Mouse (Mus musculus): Measurements from ENCODE around the gene Ggnbp2. TPM values are rescaled to one million over a fixed set of nuclear protein-coding genes. Genes with fewer than 3 reads are reported as not detected.
"Not testable (repeated sequence)": the region's sequence is repeated elsewhere in the genome, so short reads cannot be mapped to it uniquely, and the experiment has no call there.

The Ggnbp2 gene
- polyA plus RNA-seq, 1 experiment, result 42.2 TPM

DNA sequence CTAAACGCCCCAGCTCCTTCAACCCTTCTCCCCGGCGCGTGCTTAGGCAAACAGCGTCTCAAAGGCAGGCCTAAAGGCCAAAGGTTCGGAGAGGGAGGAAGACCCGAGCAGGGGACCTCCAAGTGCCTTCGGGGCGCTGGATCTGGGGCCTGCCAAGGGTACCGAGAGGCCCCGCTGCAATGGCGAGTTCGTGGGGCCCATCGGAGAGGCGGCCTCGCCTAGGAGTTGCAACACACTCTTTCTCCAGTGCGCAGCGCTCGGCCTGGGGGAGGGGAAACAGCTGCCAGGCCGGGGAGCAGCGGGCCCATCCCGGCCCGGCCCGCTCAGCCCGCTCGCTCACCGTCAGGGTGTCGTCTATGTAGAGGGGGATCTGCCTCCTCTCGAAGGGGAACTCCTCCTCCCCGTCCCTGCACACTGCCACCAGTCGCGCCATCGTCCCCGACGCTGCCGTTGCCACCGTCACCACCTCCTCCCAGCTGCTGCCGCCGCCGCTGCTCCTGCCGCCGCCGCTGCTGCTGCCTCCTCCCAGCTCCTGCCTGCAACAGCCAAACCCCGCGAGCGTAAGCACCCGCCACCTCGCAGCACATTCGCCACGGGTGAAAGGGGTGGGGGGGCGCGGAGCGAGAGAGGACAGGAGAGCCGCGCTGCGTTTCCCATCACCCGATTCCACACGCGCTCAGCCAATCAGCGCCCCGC is 932 bp downstream of the Ggnbp2 start:
- Histone ChIP-seq H3K4me3 (replicated peaks; ENCODE audit: extremely low read depth, low read depth, low read length) (peak overlapping the region; percentile 94), H3K4me1 (ENCODE audit: control insufficient read depth, insufficient read depth, low read length) (peaks cover 8% of the 10 kb centered on the region)
- peak; percentile 85 for DNase-seq
- TF ChIP-seq CTCF (IDR thresholded peaks at IDR 0.05; ENCODE audit: insufficient read depth, low read length) (no peak), POLR2A (IDR thresholded peaks at IDR 0.05; ENCODE audit: borderline replicate concordance, extremely low read depth, low read depth, low read length) (peak; percentile 61; the same call in 1 of the 2 replicates)
- WGBS, result under 1% methylated on average over 52 of the region's 61 CpGs

DNA sequence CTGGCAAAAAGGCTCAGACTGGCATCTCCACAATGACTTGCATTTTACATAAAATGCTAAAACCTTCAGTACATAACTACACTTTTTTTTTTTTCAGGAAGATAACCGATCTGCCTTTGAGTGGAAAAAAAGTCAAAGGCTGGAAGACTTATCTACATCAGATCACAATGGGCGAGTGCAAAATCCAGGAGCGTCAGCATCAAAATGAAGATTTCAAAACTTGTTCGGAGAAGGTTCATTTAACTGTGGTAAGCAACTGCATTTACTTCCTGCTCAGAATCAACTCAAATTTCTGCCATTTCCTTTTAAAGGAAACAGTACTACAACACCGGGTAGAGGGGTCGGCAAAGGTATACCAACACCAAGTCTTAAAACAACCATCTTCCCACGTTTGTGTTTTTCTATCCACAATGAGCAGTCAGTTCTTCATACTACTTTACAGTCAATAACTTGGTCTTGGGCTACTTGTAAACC is 1.8 kb downstream of the Ggnbp2 start:
- no peak for TF ChIP-seq POLR2A (IDR thresholded peaks at IDR 0.05; ENCODE audit: borderline replicate concordance, extremely low read depth, low read depth, low read length)
- TF ChIP-seq CTCF (IDR thresholded peaks at IDR 0.05; ENCODE audit: insufficient read depth, low read length), result no peak
- no peak for DNase-seq
- WGBS, result 3% methylated on average over 7 of the region's 7 CpGs
- H3K4me1 ChIP-seq (ENCODE audit: control insufficient read depth, insufficient read depth, low read length), result peaks cover 8% of the 10 kb centered on the region
- H3K4me3 ChIP-seq (replicated peaks; ENCODE audit: extremely low read depth, low read depth, low read length), result peak overlapping the region; percentile 94

DNA sequence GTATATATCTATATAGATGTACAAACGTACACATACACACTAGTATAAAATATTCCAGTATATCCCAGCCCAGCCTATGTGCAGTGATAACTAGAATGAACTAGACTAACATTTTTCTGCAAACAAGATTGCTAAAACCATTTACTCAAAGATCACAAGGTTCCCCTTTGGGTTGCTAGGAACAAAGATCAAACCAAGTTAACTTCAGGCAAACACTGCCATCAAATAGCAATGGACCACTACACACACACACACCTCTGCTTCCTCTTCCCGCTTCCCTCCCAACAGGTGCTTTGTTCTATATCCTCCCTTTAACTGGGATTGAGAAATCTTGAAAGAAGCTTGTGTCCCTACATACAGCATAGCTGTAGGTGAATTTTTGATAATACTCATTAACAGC is 3.0 kb downstream of the Ggnbp2 start:
- H3K4me3 ChIP-seq (replicated peaks; ENCODE audit: extremely low read depth, low read depth, low read length), result no peak overlapping the region
- 76% methylated on average over 2 of the region's 2 CpGs for WGBS
- TF ChIP-seq POLR2A (IDR thresholded peaks at IDR 0.05; ENCODE audit: borderline replicate concordance, extremely low read depth, low read depth, low read length) (no peak), CTCF (IDR thresholded peaks at IDR 0.05; ENCODE audit: insufficient read depth, low read length) (no peak)
- DNase-seq, result no peak
- peaks cover 8% of the 10 kb centered on the region for H3K4me1 ChIP-seq (ENCODE audit: control insufficient read depth, insufficient read depth, low read length)

DNA sequence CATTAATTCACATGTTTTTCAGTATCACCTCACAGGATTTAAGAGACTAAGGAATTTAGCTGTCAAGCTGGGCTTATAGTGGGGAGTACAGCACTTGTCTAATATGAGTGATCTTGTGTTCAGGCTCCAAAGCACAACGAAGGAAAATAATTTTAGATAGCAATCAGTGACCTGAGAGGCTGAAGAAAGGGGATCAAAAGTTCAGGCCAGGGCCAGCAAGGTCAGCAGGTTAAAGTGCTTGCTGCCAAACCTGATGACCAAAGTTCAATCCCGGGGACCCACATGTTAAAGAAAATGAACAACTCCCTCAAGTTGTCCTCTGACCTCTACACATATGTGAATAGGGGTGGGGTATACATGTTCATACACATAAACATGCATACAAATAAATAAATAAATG is 5.3 kb downstream of the Ggnbp2 start:
- no peak for DNase-seq
- Histone ChIP-seq H3K4me3 (replicated peaks; ENCODE audit: extremely low read depth, low read depth, low read length) (no peak overlapping the region), H3K4me1 (ENCODE audit: control insufficient read depth, insufficient read depth, low read length) (peaks cover 8% of the 10 kb centered on the region)
- TF ChIP-seq CTCF (IDR thresholded peaks at IDR 0.05; ENCODE audit: insufficient read depth, low read length), result no peak
- TF ChIP-seq POLR2A (IDR thresholded peaks at IDR 0.05; ENCODE audit: borderline replicate concordance, extremely low read depth, low read depth, low read length), result no peak
- 39% methylated on average over 2 of the region's 2 CpGs for whole genome bisulfite sequencing

DNA sequence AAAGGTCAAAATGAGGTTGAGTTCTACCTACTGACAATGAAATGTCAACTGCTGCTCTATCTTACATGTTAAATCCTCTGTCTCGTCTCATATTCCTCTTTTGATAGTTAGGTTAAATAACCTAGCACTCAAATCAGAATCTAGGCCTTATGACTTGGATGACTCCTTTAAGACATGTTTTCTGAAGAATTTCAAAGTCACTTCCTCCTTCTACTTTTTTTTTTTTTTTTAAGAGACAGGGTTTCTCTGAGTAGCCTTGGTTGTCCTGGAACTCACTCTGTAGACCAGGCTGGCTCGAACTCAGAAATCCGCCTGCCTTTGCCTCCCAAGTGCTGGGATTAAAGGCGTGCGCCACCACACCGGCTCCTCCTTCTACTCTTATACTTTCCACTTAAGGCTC is 15.3 kb downstream of the Ggnbp2 start:
- Histone ChIP-seq H3K4me1 (ENCODE audit: control insufficient read depth, insufficient read depth, low read length) (no peaks in the 10 kb centered on the region), H3K4me3 (replicated peaks; ENCODE audit: extremely low read depth, low read depth, low read length) (no peak overlapping the region)
- TF ChIP-seq CTCF (IDR thresholded peaks at IDR 0.05; ENCODE audit: insufficient read depth, low read length), result no peak
- no peak for TF ChIP-seq POLR2A (IDR thresholded peaks at IDR 0.05; ENCODE audit: borderline replicate concordance, extremely low read depth, low read depth, low read length)
- DNase-seq, result no peak
- 93% methylated on average over 6 of the region's 6 CpGs for WGBS

DNA sequence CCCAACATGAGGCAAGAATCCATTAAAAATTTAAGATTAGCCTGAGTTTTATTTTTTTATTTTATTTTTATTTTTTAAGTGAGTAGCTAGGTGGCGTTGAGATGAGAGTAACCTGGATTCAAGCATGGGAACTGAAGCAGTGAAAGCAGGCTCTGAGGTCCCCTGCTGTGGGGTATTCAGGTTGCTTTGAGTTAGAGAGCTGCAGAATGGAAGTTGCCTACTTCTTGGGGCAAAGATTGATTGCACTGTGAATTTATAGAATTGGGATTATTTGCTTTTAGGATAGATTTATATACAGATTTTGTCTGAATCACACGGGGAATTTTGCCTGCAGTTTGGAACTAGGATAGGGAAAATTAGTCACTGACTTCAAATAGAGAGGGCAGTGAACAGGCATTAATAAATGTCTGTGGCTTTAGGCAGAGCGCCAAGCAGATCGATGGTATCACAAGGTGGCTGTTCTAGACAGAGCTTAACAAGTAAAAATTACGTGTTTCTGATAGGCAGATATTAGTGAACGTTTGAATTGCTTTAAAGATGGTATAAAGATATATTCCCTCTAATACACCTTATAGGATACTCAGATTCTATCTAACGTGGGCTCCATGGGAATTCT is 23.0 kb downstream of the Ggnbp2 start:
- DNase-seq, result no peak
- Histone ChIP-seq H3K4me1 (ENCODE audit: control insufficient read depth, insufficient read depth, low read length) (no peaks in the 10 kb centered on the region), H3K4me3 (replicated peaks; ENCODE audit: extremely low read depth, low read depth, low read length) (no peak overlapping the region)
- WGBS, result 80% methylated on average over 7 of the region's 7 CpGs
- TF ChIP-seq CTCF (IDR thresholded peaks at IDR 0.05; ENCODE audit: insufficient read depth, low read length) (no peak), POLR2A (IDR thresholded peaks at IDR 0.05; ENCODE audit: borderline replicate concordance, extremely low read depth, low read depth, low read length) (no peak)

DNA sequence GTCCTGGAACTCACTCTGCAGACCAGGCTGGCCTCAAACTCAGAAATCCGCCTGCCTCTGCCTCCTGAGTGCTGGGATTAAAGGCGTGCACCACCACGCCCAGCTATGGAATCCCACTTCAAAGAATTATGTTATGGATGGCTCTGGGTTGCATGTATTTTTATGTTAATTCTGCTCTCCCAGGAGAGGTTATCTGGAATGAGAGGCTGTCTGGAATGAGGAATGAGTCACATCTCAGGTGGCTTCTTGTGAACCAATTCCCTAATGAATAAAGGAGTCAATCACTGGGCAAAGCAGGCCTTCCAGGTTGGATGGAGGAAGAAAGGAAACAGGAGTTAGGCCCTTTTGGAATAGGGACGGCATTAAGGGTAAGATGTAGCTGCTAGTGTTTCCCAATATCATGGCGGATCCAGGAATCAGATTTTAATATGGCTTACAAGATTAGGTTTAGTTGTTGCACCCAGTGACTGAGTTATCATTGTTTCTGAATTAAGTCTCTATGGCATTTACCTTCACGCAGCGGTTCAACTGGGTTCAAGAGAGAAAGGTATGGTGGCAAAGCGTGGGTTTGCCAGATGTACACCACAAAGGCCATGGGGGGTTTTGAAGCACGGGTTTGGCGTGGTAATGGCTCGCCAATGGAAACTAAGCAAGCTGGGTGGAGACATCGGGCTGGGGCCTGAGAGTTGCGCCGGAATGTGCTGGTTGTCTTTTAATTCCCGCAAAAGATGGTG is 23.7 kb downstream of the Ggnbp2 start:
- WGBS, result 95% methylated on average over 15 of the region's 15 CpGs
- no peak for DNase-seq
- TF ChIP-seq CTCF (IDR thresholded peaks at IDR 0.05; ENCODE audit: insufficient read depth, low read length) (no peak), POLR2A (IDR thresholded peaks at IDR 0.05; ENCODE audit: borderline replicate concordance, extremely low read depth, low read depth, low read length) (no peak)
- no peaks in the 10 kb centered on the region for H3K4me1 ChIP-seq (ENCODE audit: control insufficient read depth, insufficient read depth, low read length)
- no peak overlapping the region for H3K4me3 ChIP-seq (replicated peaks; ENCODE audit: extremely low read depth, low read depth, low read length)

DNA sequence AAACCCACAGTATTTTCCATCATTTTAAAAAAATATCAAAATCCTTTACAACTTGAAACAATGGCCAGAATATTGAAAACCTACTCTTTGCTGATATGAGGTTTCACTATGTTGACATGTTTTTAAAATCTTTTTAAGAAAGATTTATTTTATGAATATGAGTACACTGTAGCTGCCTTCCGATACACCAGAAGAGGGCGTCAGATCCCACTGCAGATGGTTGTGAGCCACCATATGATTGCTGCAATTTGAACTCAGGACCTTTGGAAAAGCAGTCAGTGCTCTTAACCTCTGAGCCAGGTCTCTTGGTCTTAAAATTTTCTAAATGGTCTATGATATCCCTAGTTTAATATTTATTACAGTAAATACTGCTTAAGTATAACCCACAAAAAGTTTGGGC is 31.3 kb downstream of the Ggnbp2 start:
- H3K4me1 ChIP-seq (ENCODE audit: control insufficient read depth, insufficient read depth, low read length), result no peaks in the 10 kb centered on the region
- TF ChIP-seq POLR2A (IDR thresholded peaks at IDR 0.05; ENCODE audit: borderline replicate concordance, extremely low read depth, low read depth, low read length) (no peak), CTCF (IDR thresholded peaks at IDR 0.05; ENCODE audit: insufficient read depth, low read length) (no peak)
- no peak overlapping the region for H3K4me3 ChIP-seq (replicated peaks; ENCODE audit: extremely low read depth, low read depth, low read length)
- WGBS, result 93% methylated on average over 2 of the region's 2 CpGs
- DNase-seq, result no peak

DNA sequence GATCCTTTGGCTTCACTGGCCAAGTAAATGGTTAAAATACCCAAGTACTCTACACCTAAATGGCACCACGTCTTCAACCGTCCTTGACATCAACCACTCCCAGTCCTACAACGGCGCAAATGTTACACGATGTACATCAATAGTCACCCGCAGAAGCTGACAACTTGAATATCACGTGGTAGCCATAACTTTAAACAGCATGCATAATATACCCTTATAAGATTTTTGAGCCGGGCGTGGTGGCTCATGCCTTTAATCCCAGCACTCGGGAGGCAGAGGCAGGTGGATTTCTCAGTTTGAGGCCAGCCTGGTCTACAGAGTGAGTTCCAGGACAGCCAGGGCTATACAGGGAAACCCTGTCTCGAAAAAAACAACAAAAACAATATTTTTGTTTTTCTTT is 41.1 kb downstream of the Ggnbp2 start:
- WGBS, result 66% methylated on average over 11 of the region's 11 CpGs
- H3K4me3 ChIP-seq (replicated peaks; ENCODE audit: extremely low read depth, low read depth, low read length), result peak overlapping the region; percentile 89
- DNase-seq; H3K4me1 ChIP-seq (ENCODE audit: control insufficient read depth, insufficient read depth, low read length): not testable (repeated sequence)
